Mouse (Mus musculus) hindbrain, embryonic 12.5 days (tissue): ENCODE data around the gene Nobox. TPM values are rescaled to one million over a fixed set of nuclear protein-coding genes. Genes with fewer than 3 reads are reported as not detected.

ENCODE experiments used
- ATAC-seq: fragments of 200-750 bp; cut with Nextera tagmentation; 2 replicates; pipeline ENCODE4 v1.8.0; 2017; ENCODE audit warnings: moderate TSS enrichment; ENCODE audit not compliant: low FRiP score
- H3K27ac ChIP-seq: fragments of 300-500 bp; sonication (generic); 2 replicates; pipeline ENCODE4 v1.5.1; 2016; ENCODE audit warnings: mild to moderate bottlenecking
- H3K27me3 ChIP-seq: fragments of 300-500 bp; sonication (generic); 2 replicates; pipeline ENCODE4 v1.6.1; 2016; ENCODE audit warnings: mild to moderate bottlenecking
- H3K36me3 ChIP-seq: fragments of 300-500 bp; sonication (generic); 2 replicates; pipeline ENCODE4 v1.6.1; 2016; ENCODE audit warnings: mild to moderate bottlenecking
- H3K4me1 ChIP-seq: fragments of 300-500 bp; sonication (generic); 2 replicates; pipeline ENCODE4 v1.6.1; 2016
- H3K4me2 ChIP-seq: fragments of 300-500 bp; sonication (generic); replicated peaks from 2 replicates; pipeline ENCODE4 v1.6.1; 2016; ENCODE audit warnings: mild to moderate bottlenecking
- H3K4me3 ChIP-seq: fragments of 300-500 bp; sonication (generic); 2 replicates; pipeline ENCODE4 v1.5.1; 2016; ENCODE audit warnings: mild to moderate bottlenecking
- H3K9ac ChIP-seq: fragments of 300-500 bp; sonication (generic); 2 replicates; pipeline ENCODE4 v1.6.1; 2016; ENCODE audit warnings: mild to moderate bottlenecking, moderate library complexity
- H3K9me3 ChIP-seq: fragments of 300-500 bp; sonication (generic); replicated peaks from 2 replicates; pipeline ENCODE4 v1.6.1; 2016; ENCODE audit warnings: mild to moderate bottlenecking
- WGBS: fragments of 180-500 bp; shearing (Covaris S2); methylation state at CpG from one replicate; pipeline ENCODE4 v1.1.7; 2016; 5-methylcytosine and 5-hydroxymethylcytosine counted together
- polyA plus RNA-seq: library from polyadenylated mRNA; unstranded; fragments of >200 nt; fragmentation: Nextera tagmentation; extraction: Ambion mirVana; gene quantifications from 2 replicates; pipeline ENCODE4 v1.2.1, GENCODE M21; 2016

Gene Nobox
- polyA plus RNA-seq, 1 experiment from 2014 or later: not detected

DNA sequence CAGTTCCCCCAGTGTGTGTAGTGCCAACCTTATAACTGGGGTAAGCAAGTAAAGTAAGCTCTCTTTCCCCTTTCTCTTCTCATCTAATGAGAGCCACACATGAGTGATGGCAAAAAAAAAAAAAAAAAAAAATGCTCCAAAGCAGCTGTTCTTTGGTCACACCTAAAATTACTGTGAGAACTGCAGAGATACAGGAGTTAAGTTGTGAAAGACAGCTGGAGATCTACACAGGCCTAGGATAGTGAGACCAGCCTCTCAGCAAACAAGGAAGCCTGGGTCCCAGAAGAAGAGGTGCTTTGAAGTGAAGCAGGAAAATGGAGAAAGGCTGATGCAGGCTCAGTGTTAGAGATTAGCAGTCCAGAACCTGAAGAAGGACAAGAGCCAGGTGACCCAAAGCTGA, 3.2 kb upstream of the Nobox start:
- ATAC-seq: no peak
- H3K4me3 ChIP-seq: no peak overlapping the region
- H3K4me2 ChIP-seq: no peak overlapping the region
- H3K27ac ChIP-seq: no peak overlapping the region
- no peaks in the 10 kb centered on the region for H3K9me3 ChIP-seq
- no peaks in the 10 kb centered on the region for H3K27me3 ChIP-seq
- no peaks in the 10 kb centered on the region for H3K36me3 ChIP-seq
- no peak overlapping the region for H3K9ac ChIP-seq
- no peaks in the 10 kb centered on the region for H3K4me1 ChIP-seq

DNA sequence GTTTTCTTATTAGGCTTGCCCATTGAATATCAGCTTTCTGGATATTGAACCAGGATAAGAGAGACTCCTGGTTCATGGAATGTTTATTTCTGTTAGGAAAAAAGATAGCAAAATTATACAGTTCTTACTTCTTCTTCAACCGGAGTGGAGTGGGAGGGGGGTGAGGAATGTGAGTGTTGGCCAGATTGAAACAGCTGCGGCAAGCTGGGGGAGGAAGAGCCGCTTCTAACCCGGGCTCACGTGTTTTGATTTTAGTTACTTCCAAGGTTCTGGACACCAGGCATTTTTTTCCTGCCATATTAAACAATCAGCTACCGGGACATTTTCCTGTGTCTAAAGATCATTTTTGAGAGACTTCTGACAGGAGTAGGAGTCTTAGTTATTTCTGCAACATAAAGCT, 717 bp upstream of the Nobox start:
- H3K9me3 ChIP-seq: no peaks in the 10 kb centered on the region
- H3K27me3 ChIP-seq: no peaks in the 10 kb centered on the region
- no peak overlapping the region for H3K9ac ChIP-seq
- H3K27ac ChIP-seq: no peak overlapping the region
- H3K4me1 ChIP-seq: no peaks in the 10 kb centered on the region
- 64% methylated on average over 6 of the region's 6 CpGs for WGBS
- ATAC-seq: no peak
- H3K4me3 ChIP-seq: no peak overlapping the region
- no peaks in the 10 kb centered on the region for H3K36me3 ChIP-seq
- no peak overlapping the region for H3K4me2 ChIP-seq

- ATAC-seq: no peak; the same call in 1 of the 2 replicates
- H3K9ac ChIP-seq: no peak overlapping the region
- no peak overlapping the region for H3K4me2 ChIP-seq
- no peaks in the 10 kb centered on the region for H3K9me3 ChIP-seq
- H3K4me1 ChIP-seq: no peaks in the 10 kb centered on the region
- H3K27me3 ChIP-seq: no peaks in the 10 kb centered on the region
- WGBS: 35% methylated on average over 2 of the region's 2 CpGs
- H3K36me3 ChIP-seq: no peaks in the 10 kb centered on the region
- H3K27ac ChIP-seq: no peak overlapping the region
- H3K4me3 ChIP-seq: no peak overlapping the region
Observed at GRCm38 (mm10) chr6:43297508-43297850, 11.9 kb downstream of the Nobox start.

DNA sequence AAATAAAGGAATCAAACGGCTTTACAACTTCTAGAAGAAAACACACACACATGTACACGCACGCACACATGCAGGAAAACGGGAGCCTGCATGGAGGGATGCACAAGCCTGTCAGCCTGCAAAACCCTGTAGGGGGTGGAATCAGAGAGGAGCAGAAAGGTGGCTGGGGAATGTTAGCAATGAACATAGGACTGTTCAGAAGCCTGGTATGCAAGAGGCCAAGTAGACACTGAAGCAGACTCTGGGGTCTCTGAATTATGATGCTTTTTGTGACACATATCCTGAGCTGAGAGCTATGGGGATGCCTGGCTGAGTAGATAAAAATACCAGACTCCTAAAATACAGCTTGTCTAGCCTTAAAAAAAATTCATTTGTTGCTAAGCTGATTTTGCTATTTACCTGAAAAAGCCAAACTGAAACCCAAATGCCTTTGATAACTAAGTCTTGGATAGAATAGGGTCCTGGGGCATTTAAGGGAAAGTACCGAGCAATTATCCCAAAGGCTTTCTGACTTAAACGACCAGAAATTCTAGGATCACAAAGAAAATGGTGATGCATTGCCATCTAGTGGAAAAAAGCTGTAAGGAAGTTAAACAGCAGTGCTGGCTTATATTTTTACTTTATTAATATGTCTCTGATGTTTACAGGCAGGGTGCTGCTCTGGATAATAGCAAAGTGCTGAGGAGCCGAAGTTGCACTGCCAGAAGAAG, 12.4 kb downstream of the Nobox start:
- H3K36me3 ChIP-seq: no peaks in the 10 kb centered on the region

DNA sequence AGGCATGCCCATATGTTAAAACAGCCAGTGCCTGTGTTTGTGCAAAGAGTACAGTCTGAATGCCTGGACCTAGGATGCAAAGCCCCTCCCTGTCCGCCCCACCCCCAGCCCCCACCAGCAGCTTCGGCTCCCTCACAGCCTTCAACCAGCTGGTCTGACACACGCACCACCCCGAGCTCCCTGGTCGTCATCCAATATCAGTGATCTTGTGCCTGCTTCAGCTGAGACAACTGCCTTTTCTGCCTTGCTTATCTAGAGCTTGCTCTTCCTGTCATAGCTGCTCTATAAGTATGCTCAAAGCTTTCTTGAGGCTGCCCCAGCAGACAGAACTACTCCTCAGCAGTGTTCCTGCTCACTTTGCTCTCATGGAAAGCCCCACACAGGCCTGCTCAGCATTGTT, 13.4 kb downstream of the Nobox start:
- ATAC-seq: peak; percentile 32; the same call in 1 of the 2 replicates
- Histone ChIP-seq H3K4me2 (no peak overlapping the region), H3K9me3 (no peaks in the 10 kb centered on the region), H3K27me3 (no peaks in the 10 kb centered on the region), H3K36me3 (no peaks in the 10 kb centered on the region), H3K4me3 (no peak overlapping the region), H3K4me1 (no peaks in the 10 kb centered on the region), H3K27ac (no peak overlapping the region), H3K9ac (no peak overlapping the region)
- 44% methylated on average over 5 of the region's 5 CpGs for WGBS

More for the DNA sequence above, 12.4 kb downstream of the Nobox start:
- Histone ChIP-seq H3K4me3 (no peak overlapping the region), H3K9ac (no peak overlapping the region), H3K9me3 (no peaks in the 10 kb centered on the region), H3K27ac (no peak overlapping the region), H3K27me3 (no peaks in the 10 kb centered on the region), H3K4me1 (no peaks in the 10 kb centered on the region), H3K4me2 (no peak overlapping the region)
- peak; percentile 78 for ATAC-seq
- WGBS: 43% methylated on average over 7 of the region's 7 CpGs

DNA sequence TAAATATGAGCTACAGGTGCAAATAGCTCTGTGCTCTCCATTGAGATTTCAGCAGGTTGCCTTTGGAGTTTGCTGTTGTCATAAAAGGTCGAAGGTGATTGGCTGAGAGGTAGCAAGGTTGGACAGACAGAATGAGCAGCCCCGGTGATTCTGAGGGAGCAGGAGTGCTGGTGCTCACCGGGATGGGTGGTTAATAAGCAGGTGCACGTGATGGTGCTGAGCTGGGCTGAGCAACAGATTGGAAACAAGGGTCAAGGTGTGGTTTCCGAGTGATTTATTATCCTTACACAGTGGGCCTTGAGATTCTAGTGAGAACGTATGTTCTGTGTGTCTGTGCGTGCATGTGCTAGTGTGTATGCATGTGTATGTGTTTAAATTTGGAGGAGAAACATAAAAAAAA, 16.2 kb downstream of the Nobox start:
- Histone ChIP-seq H3K27ac (no peak overlapping the region), H3K4me1 (no peaks in the 10 kb centered on the region), H3K9me3 (no peaks in the 10 kb centered on the region), H3K36me3 (no peaks in the 10 kb centered on the region), H3K9ac (no peak overlapping the region), H3K4me2 (no peak overlapping the region), H3K27me3 (no peaks in the 10 kb centered on the region), H3K4me3 (no peak overlapping the region)
- ATAC-seq: no peak
- 85% methylated on average over 7 of the region's 7 CpGs for WGBS

- H3K36me3 ChIP-seq: no peaks in the 10 kb centered on the region
- H3K4me1 ChIP-seq: no peaks in the 10 kb centered on the region
- 81% methylated on average over 6 of the region's 6 CpGs for WGBS
- H3K27ac ChIP-seq: no peak overlapping the region
- no peaks in the 10 kb centered on the region for H3K27me3 ChIP-seq
- no peak overlapping the region for H3K9ac ChIP-seq
- no peak for ATAC-seq
- no peaks in the 10 kb centered on the region for H3K9me3 ChIP-seq
- H3K4me3 ChIP-seq: no peak overlapping the region
- no peak overlapping the region for H3K4me2 ChIP-seq
Observed at GRCm38 (mm10) chr6:43292471-43293076, 16.8 kb downstream of the Nobox start.

GRCm38 (mm10) chr6:43292041-43292440, 17.3 kb downstream of the Nobox start:
- H3K36me3 ChIP-seq: no peaks in the 10 kb centered on the region
- H3K27ac ChIP-seq: no peak overlapping the region
- H3K27me3 ChIP-seq: no peaks in the 10 kb centered on the region
- WGBS: 84% methylated on average over 3 of the region's 3 CpGs
- no peaks in the 10 kb centered on the region for H3K9me3 ChIP-seq
- no peaks in the 10 kb centered on the region for H3K4me1 ChIP-seq
- no peak overlapping the region for H3K4me2 ChIP-seq
- ATAC-seq: no peak
- no peak overlapping the region for H3K4me3 ChIP-seq
- no peak overlapping the region for H3K9ac ChIP-seq

DNA sequence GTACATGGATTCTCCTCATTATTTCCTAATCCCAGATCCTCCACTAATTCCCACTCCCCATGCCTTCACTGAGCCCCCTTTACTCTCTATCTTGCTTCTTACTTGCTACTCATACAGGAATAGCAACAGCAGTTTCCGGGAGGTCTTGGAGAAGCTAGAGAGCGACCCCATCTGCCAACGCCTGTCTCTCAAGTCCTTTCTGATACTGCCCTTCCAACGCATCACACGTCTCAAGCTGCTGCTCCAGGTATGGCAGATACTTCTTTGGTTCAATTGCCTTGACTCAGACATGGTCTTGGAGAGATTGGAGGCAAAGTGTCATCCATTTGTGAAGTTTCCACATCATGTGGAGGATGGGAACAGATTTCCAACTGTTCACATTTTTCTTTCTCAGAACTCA, 28.9 kb downstream of the Nobox start:
- Histone ChIP-seq H3K9me3 (no peaks in the 10 kb centered on the region), H3K27me3 (no peaks in the 10 kb centered on the region), H3K9ac (no peak overlapping the region), H3K4me3 (no peak overlapping the region), H3K27ac (no peak overlapping the region), H3K36me3 (no peaks in the 10 kb centered on the region), H3K4me2 (no peak overlapping the region), H3K4me1 (no peaks in the 10 kb centered on the region)
- no peak for ATAC-seq
- 91% methylated on average over 5 of the region's 5 CpGs for WGBS

DNA sequence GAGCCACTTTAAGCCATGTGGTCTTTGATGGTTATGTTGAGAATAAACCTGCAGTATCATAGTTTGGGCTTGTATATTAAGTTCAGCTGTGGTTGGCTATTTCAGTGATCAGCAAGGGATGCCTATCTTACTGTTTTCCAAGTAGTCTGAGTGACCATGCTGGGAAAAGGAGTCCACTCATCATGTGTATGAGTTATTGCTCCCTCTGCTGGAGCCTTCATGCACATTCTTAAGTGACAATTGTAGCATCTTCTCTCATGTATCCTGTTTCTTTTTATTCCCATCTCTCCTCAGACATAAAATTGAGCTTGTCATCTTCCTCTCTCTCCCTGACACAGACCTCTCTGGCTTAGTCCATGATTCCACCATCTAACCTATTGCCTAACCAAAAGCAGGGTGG, 31.1 kb downstream of the Nobox start:
- no peak for ATAC-seq
- no peaks in the 10 kb centered on the region for H3K4me1 ChIP-seq
- H3K27ac ChIP-seq: no peak overlapping the region
- no peak overlapping the region for H3K4me2 ChIP-seq
- no peak overlapping the region for H3K9ac ChIP-seq
- H3K4me3 ChIP-seq: no peak overlapping the region
- H3K9me3 ChIP-seq: no peaks in the 10 kb centered on the region
- no peaks in the 10 kb centered on the region for H3K27me3 ChIP-seq
- H3K36me3 ChIP-seq: no peaks in the 10 kb centered on the region

- Histone ChIP-seq H3K4me2 (no peak overlapping the region), H3K9ac (no peak overlapping the region), H3K4me3 (no peak overlapping the region), H3K9me3 (no peaks in the 10 kb centered on the region), H3K36me3 (no peaks in the 10 kb centered on the region), H3K4me1 (no peaks in the 10 kb centered on the region), H3K27ac (no peak overlapping the region), H3K27me3 (no peaks in the 10 kb centered on the region)
- ATAC-seq: no peak
- 80% methylated on average over 4 of the region's 4 CpGs for WGBS
Observed at GRCm38 (mm10) chr6:43274123-43274522, 35.2 kb downstream of the Nobox start.

DNA sequence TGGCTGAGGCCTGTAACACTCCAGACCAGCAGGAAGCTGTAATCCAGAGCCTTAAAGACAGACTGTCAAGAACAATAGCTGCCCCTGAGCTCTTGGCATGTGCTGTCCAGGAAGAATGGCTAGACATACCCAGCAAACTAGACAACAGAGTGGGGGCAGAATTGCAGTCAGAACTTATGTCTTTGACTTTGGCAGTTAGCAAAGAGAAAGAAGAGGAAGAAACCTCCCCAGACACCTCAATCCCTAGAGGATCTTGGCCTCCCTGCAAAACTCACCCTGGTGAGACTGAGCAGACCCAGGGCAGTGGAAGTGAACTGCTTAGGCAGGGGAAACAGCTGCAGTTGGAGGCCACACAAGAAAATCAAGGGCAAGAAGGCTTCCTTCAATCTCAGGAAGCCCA, 36.8 kb downstream of the Nobox start:
- Histone ChIP-seq H3K27me3 (peaks cover 1% of the 10 kb centered on the region; the same call in 1 of the 2 replicates), H3K36me3 (no peaks in the 10 kb centered on the region), H3K4me1 (no peaks in the 10 kb centered on the region), H3K9me3 (no peaks in the 10 kb centered on the region), H3K4me3 (no peak overlapping the region), H3K9ac (no peak overlapping the region), H3K4me2 (no peak overlapping the region), H3K27ac (no peak overlapping the region)
- ATAC-seq: no peak

- H3K9ac ChIP-seq: no peak overlapping the region; the same call in 1 of the 2 replicates
- H3K4me2 ChIP-seq: peak overlapping the region; percentile 97
- no peak for ATAC-seq
- H3K4me3 ChIP-seq: peak overlapping the region; percentile 56
- no peaks in the 10 kb centered on the region for H3K36me3 ChIP-seq
- WGBS: 2% methylated on average over 8 of the region's 8 CpGs
- H3K9me3 ChIP-seq: no peaks in the 10 kb centered on the region
- peaks cover 30% of the 10 kb centered on the region for H3K27me3 ChIP-seq
- peaks cover 8% of the 10 kb centered on the region for H3K4me1 ChIP-seq
- H3K27ac ChIP-seq: no peak overlapping the region
Observed at GRCm38 (mm10) chr6:43266356-43266755, 43.0 kb downstream of the Nobox start.
